In genomic region chr6:48838321-48839080, GRCm38 (mm10) we compare ENCODE assay signal across 12 mouse cellular contexts. TPM values are rescaled to one million over a fixed set of nuclear protein-coding genes. Genes with fewer than 3 reads are reported as not detected.
A peak's percentile ranks its signal among the peaks of the same experiment; 100 is the strongest.
DNase-seq lines count a peak whose midpoint lies in the region; ATAC-seq and TF ChIP-seq lines count a peak whose summit lies in the region.
"Had no signal": no experiment of that assay in that cellular context is flagged by ENCODE, and none has a peak within 500 bp of the region (broad histone marks: within the 10 kb centered on the region; RNA-seq: fewer than 3 reads in every experiment).

No protein-coding gene starts in this region.

- TF ChIP-seq POLR2A in bone marrow macrophage, adult 2 months (IDR thresholded peaks at IDR 0.05; ENCODE audit: borderline replicate concordance, low read depth, low read length): no peak

- no peak overlapping the region for H3K27ac ChIP-seq in forebrain, embryonic 14.5 days (ENCODE audit: low read depth, low read length)
- H3K27ac ChIP-seq in forebrain, embryonic 10.5 days: no peak overlapping the region
- H3K27ac ChIP-seq in kidney, embryonic 15.5 days: no peak overlapping the region
- no peak overlapping the region for H3K27ac ChIP-seq in bone marrow macrophage, adult 2 months (ENCODE audit: insufficient read depth, low read depth, low read length)
- H3K27ac ChIP-seq in limb, embryonic 15.5 days: no peak overlapping the region

- H3K4me3 ChIP-seq in forebrain, embryonic 14.5 days (ENCODE audit: low read depth, low read length): no peak overlapping the region
- H3K4me3 ChIP-seq in forebrain, embryonic 10.5 days: no peak overlapping the region
- H3K4me3 ChIP-seq in kidney, embryonic 15.5 days (replicated peaks): 0 out of 2 replicates have a peak overlapping the region, but pooled peaks have one; percentile 57
- peak overlapping the region; percentile 66 for H3K4me3 ChIP-seq in bone marrow macrophage, adult 2 months (ENCODE audit: insufficient read depth, low read length)
- no peak overlapping the region for H3K4me3 ChIP-seq in limb, embryonic 15.5 days

- no peaks in the 10 kb centered on the region for H3K27me3 ChIP-seq in forebrain, embryonic 14.5 days (replicated peaks; ENCODE audit: control insufficient read depth, insufficient read depth, low read length)
- H3K27me3 ChIP-seq in forebrain, embryonic 10.5 days (ENCODE audit: poor library complexity, severe bottlenecking): no peaks in the 10 kb centered on the region
- no peaks in the 10 kb centered on the region for H3K27me3 ChIP-seq in kidney, embryonic 15.5 days
- H3K27me3 ChIP-seq in limb, embryonic 15.5 days: no peaks in the 10 kb centered on the region

- peaks cover 27% of the 10 kb centered on the region for H3K36me3 ChIP-seq in forebrain, embryonic 14.5 days (ENCODE audit: control insufficient read depth, insufficient read depth, low read length)
- H3K36me3 ChIP-seq in forebrain, embryonic 10.5 days (replicated peaks): peaks cover 8% of the 10 kb centered on the region; the same call in 1 of the 2 replicates
- H3K36me3 ChIP-seq in kidney, embryonic 15.5 days: peaks cover 62% of the 10 kb centered on the region
- H3K36me3 ChIP-seq in limb, embryonic 15.5 days: peaks cover 46% of the 10 kb centered on the region

- DNase-seq in forebrain, embryonic 14.5 days (ENCODE audit: low spot score): no peak
- DNase-seq in forebrain, embryonic 10.5 days (ENCODE audit: extremely low spot score, low spot score): no peak
- DNase-seq in kidney, adult 8-10 months: no peak
- DNase-seq in layer of hippocampus, adult 18-20 months (ENCODE audit: low spot score in 2 of 2): no peak
- DNase-seq in cerebellum, adult 11 months: no peak
- DNase-seq: cerebellum, adult 11-12 months; thymus, postnatal 36 days had no signal

- peaks cover 30% of the 10 kb centered on the region for H3K4me1 ChIP-seq in forebrain, embryonic 14.5 days (ENCODE audit: control insufficient read depth, insufficient read depth, low read length)
- H3K4me1 ChIP-seq in forebrain, embryonic 10.5 days: peaks cover 30% of the 10 kb centered on the region
- H3K4me1 ChIP-seq in kidney, embryonic 15.5 days: peaks cover 46% of the 10 kb centered on the region
- peaks cover 56% of the 10 kb centered on the region for H3K4me1 ChIP-seq in bone marrow macrophage, adult 2 months (ENCODE audit: control insufficient read depth, insufficient read depth, low read length)
- H3K4me1 ChIP-seq in limb, embryonic 15.5 days: peaks cover 43% of the 10 kb centered on the region

- no peak overlapping the region for H3K9ac ChIP-seq in forebrain, embryonic 14.5 days (ENCODE audit: low read length)
- no peak overlapping the region for H3K9ac ChIP-seq in kidney, embryonic 15.5 days
- H3K9ac ChIP-seq in limb, embryonic 15.5 days: no peak overlapping the region

- TF ChIP-seq CTCF in bone marrow macrophage, adult 2 months (IDR thresholded peaks at IDR 0.05; ENCODE audit: low read depth, low read length): no peak

- 70% methylated on average over 6 of the region's 6 CpGs for WGBS in forebrain, embryonic 14.5 days
- WGBS in forebrain, embryonic 10.5 days: 82% methylated on average over 6 of the region's 6 CpGs
- WGBS in kidney, embryonic 15.5 days: 68% methylated on average over 6 of the region's 6 CpGs
- 59% methylated on average over 6 of the region's 6 CpGs for WGBS in limb, embryonic 15.5 days

- ATAC-seq in forebrain, embryonic 14.5 days: no peak
- ATAC-seq in kidney, embryonic 15.5 days (replicated peaks; ENCODE audit: low FRiP score): no peak
- no peak for ATAC-seq in limb, embryonic 15.5 days (ENCODE audit: insufficient number of reproducible peaks, low FRiP score, low TSS enrichment, low read depth)

- H3K9me3 ChIP-seq in forebrain, embryonic 14.5 days (replicated peaks; ENCODE audit: control insufficient read depth, low read length): no peaks in the 10 kb centered on the region
- no peaks in the 10 kb centered on the region for H3K9me3 ChIP-seq in forebrain, embryonic 10.5 days
- H3K9me3 ChIP-seq in kidney, embryonic 15.5 days (replicated peaks): no peaks in the 10 kb centered on the region
- no peaks in the 10 kb centered on the region for H3K9me3 ChIP-seq in limb, embryonic 15.5 days

- peak overlapping the region; percentile 57 for H3K4me2 ChIP-seq in forebrain, embryonic 14.5 days (ENCODE audit: low read length)
- H3K4me2 ChIP-seq in kidney, embryonic 15.5 days: peak overlapping the region; percentile 78
- H3K4me2 ChIP-seq in limb, embryonic 15.5 days: 0 out of 2 replicates have a peak overlapping the region, but pooled peaks have one; percentile 2

RNA-seq across cellular contexts. Expression of gene Tmem176a, which starts 2.2 kb away (rescaled TPM):
- 18.8 and 23.8 TPM in 2 replicates for polyA plus RNA-seq in forebrain, embryonic 14.5 days (2014; fragmentation: Nextera tagmentation; extraction: Ambion mirVana)
- polyA plus RNA-seq in forebrain, embryonic 10.5 days (2016; fragmentation: Nextera tagmentation; extraction: Ambion mirVana): 7.4 and 10.3 TPM in 2 replicates
- 148 and 153 TPM in 2 replicates for polyA plus RNA-seq in kidney, embryonic 15.5 days (2015; fragmentation: Nextera tagmentation; extraction: Ambion mirVana)
- 376 and 481 TPM in 2 replicates for polyA plus RNA-seq in bone marrow macrophage, adult 2 months (2012; ENCODE audit: insufficient read depth, insufficient read length, missing spikeins)
- polyA plus RNA-seq in limb, embryonic 15.5 days (2015; fragmentation: Nextera tagmentation; extraction: Ambion mirVana): 54.3 and 63.4 TPM in 2 replicates
- 10 to 100 TPM; 32.4 to 36.3 TPM for total RNA-seq in layer of hippocampus, adult 18-20 months (2021)

RNA-seq across cellular contexts. Expression of gene Tmem176b, which starts 2.8 kb away (rescaled TPM):
- polyA plus RNA-seq in forebrain, embryonic 14.5 days (2014; fragmentation: Nextera tagmentation; extraction: Ambion mirVana): 108 and 131 TPM in 2 replicates
- 19.8 and 25.4 TPM in 2 replicates for polyA plus RNA-seq in forebrain, embryonic 10.5 days (2016; fragmentation: Nextera tagmentation; extraction: Ambion mirVana)
- 353 and 363 TPM in 2 replicates for polyA plus RNA-seq in kidney, embryonic 15.5 days (2015; fragmentation: Nextera tagmentation; extraction: Ambion mirVana)
- polyA plus RNA-seq in bone marrow macrophage, adult 2 months (2012; ENCODE audit: insufficient read depth, insufficient read length, missing spikeins): 992 and 1,024 TPM in 2 replicates
- 230 and 235 TPM in 2 replicates for polyA plus RNA-seq in limb, embryonic 15.5 days (2015; fragmentation: Nextera tagmentation; extraction: Ambion mirVana)
- total RNA-seq in layer of hippocampus, adult 18-20 months (2021): 10 to 100 TPM; 58.5 to 61.2 TPM

RNA-seq across cellular contexts. Expression of gene Aoc1, which starts 34.2 kb away (rescaled TPM):
- not detected in 2 replicates for polyA plus RNA-seq in forebrain, embryonic 14.5 days (2014; fragmentation: Nextera tagmentation; extraction: Ambion mirVana)
- 0.05 TPM in 1 of 2 replicates, not detected in the other for polyA plus RNA-seq in forebrain, embryonic 10.5 days (2016; fragmentation: Nextera tagmentation; extraction: Ambion mirVana)
- 2.6 and 3.4 TPM in 2 replicates for polyA plus RNA-seq in kidney, embryonic 15.5 days (2015; fragmentation: Nextera tagmentation; extraction: Ambion mirVana)
- polyA plus RNA-seq in bone marrow macrophage, adult 2 months (2012; ENCODE audit: insufficient read depth, insufficient read length, missing spikeins): not detected in 2 replicates
- not detected in 2 replicates for polyA plus RNA-seq in limb, embryonic 15.5 days (2015; fragmentation: Nextera tagmentation; extraction: Ambion mirVana)
- total RNA-seq in layer of hippocampus, adult 18-20 months (2021): not detected
- total RNA-seq: left cerebral cortex, postnatal 10 days had no signal
- polyA plus RNA-seq: heart, postnatal 0 days had no signal

Comparison
In these comparisons a context has a peak if more than half of its experiments do, and no peak if none do; other contexts are left out.
1. H3K4me2 ChIP-seq: peak in every context shown above with its lines; median percentile 78 in kidney, embryonic 15.5 days; 57 in forebrain, embryonic 14.5 days; 2 in limb, embryonic 15.5 days.
2. H3K4me3 ChIP-seq: peak in kidney, embryonic 15.5 days (single experiment) and bone marrow macrophage, adult 2 months (single experiment); none in forebrain, embryonic 14.5 days (single experiment), forebrain, embryonic 10.5 days (single experiment) and limb, embryonic 15.5 days (single experiment).